Mouse (Mus musculus) testis, adult 2 months (tissue): ENCODE results near the gene Polh. TPM values are rescaled to one million over a fixed set of nuclear protein-coding genes. Genes with fewer than 3 reads are reported as not detected.

ENCODE experiments used
- H3K27ac ChIP-seq: fragments of 200-500 bp; 2 replicates; pipeline ENCODE4 v1.5.1; 2012; ENCODE audit warnings: low read depth, low read length; ENCODE audit not compliant: control insufficient read depth, insufficient read depth
- H3K27me3 ChIP-seq: fragments of 200-500 bp; 2 replicates; pipeline ENCODE4 v1.6.1; 2012; ENCODE audit warnings: mild to moderate bottlenecking, low read length, moderate library complexity; ENCODE audit not compliant: control insufficient read depth, insufficient read depth
- H3K36me3 ChIP-seq: fragments of 200-500 bp; 2 replicates; pipeline ENCODE4 v1.6.1; 2012; ENCODE audit warnings: mild to moderate bottlenecking, low read length; ENCODE audit not compliant: control insufficient read depth, insufficient read depth
- H3K4me1 ChIP-seq: fragments of 200-500 bp; 2 replicates; pipeline ENCODE4 v1.6.1; 2012; ENCODE audit warnings: low read length; ENCODE audit not compliant: control insufficient read depth, insufficient read depth
- H3K4me3 ChIP-seq: fragments of 200-500 bp; 2 replicates; pipeline ENCODE4 v1.5.1; 2012; ENCODE audit warnings: low read depth, mild to moderate bottlenecking, low read length, moderate library complexity, mixed read lengths; ENCODE audit not compliant: control insufficient read depth
- CTCF ChIP-seq: fragments of 200-500 bp; IDR thresholded peaks from 2 replicates; pipeline ENCODE4 v1.5.1; 2012; ENCODE audit warnings: low read depth, mild to moderate bottlenecking, inconsistent platforms, low read length, moderate library complexity; ENCODE audit not compliant: control insufficient read depth, insufficient read depth, insufficient replicate concordance
- POLR2A ChIP-seq: fragments of 200-500 bp; IDR thresholded peaks from 2 replicates; pipeline ENCODE4 v1.6.1; 2012; ENCODE audit warnings: low read depth, mild to moderate bottlenecking, inconsistent platforms, low read length, moderate library complexity; ENCODE audit not compliant: control insufficient read depth
- polyA plus RNA-seq: library from polyadenylated mRNA; depleted of rRNA; stranded (reverse); fragments of >200 nt; gene quantifications from 2 replicates; pipeline ENCODE4 v1.2.3, GENCODE M21; 2012

Polh gene
- polyA plus RNA-seq, 1 experiment, result 8.1 TPM

DNA sequence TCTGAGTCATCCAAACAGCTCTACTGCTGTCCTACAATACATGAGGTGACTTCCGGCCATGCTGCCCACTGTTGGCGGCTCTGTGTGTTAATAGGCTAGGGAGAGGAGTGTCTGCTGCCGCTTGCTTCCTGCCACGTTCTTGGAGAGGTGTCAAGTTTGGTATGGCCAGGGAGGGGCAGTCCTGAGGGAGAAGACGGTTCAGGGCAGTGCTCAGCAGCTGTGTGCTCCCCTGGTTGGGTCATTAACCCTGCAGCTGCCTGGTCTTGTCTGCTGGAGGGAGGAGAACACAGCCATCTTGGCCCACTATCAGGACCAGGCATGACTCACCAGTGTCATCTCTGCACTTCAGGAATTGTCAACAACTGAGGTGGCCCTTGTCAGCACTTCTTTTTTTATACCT lies 34.1 kb downstream of the Polh start:
- Histone ChIP-seq H3K36me3 (no peaks in the 10 kb centered on the region; the same call in 1 of the 2 replicates), H3K27ac (no peak overlapping the region), H3K27me3 (no peaks in the 10 kb centered on the region), H3K4me1 (no peaks in the 10 kb centered on the region), H3K4me3 (no peak overlapping the region)
- TF ChIP-seq POLR2A (no peak), CTCF (no peak)

DNA sequence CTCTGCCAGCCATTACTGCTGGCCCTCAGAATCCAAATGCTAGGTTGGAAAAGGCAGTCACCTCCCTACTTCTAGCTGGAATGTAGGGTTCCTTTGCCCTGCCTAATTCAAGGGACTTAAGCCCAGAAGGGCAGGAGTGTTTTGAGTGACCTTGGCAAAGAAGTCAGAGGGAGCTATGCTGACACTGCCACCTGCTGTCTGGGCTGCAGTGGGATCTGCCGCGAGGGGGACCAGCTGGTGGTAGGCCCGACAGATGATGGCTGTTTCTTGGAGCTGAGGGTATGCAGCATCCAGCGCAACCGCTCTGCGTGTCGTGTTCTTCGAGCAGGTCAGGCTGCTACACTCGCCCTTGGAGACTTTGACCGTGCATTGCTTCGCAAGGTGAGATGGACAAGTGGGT lies 35.4 kb downstream of the Polh start:
- no peak overlapping the region for H3K4me3 ChIP-seq
- H3K27me3 ChIP-seq, result no peaks in the 10 kb centered on the region
- no peaks in the 10 kb centered on the region; the same call in 1 of the 2 replicates for H3K36me3 ChIP-seq
- no peaks in the 10 kb centered on the region for H3K4me1 ChIP-seq
- H3K27ac ChIP-seq, result no peak overlapping the region
- TF ChIP-seq POLR2A (no peak), CTCF (no peak; the same call in 1 of the 2 replicates)

DNA sequence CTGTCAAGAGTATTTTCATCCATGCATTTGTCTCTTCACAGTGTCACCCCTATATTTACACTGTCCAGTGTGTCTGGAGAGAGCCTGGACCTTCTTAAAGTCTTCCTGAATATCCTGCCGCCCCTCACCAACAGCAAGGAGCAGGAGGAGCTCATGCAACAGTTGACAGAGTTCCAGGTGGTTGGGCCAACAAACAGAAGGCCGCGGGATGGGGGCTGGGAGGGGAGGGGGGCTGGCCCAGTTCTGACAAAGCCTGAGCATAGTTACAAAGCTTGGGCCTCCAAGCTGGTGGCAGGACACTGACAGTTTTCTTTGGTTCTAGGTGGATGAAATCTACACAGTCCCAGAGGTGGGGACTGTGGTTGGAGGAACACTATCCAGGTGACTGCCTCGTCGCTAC lies 36.2 kb downstream of the Polh start:
- H3K4me3 ChIP-seq, result no peak overlapping the region
- TF ChIP-seq POLR2A, result no peak
- TF ChIP-seq CTCF, result no peak
- H3K36me3 ChIP-seq, result no peaks in the 10 kb centered on the region; the same call in 1 of the 2 replicates
- H3K27me3 ChIP-seq, result no peaks in the 10 kb centered on the region
- H3K27ac ChIP-seq, result no peak overlapping the region
- H3K4me1 ChIP-seq, result no peaks in the 10 kb centered on the region; the same call in 1 of the 2 replicates

DNA sequence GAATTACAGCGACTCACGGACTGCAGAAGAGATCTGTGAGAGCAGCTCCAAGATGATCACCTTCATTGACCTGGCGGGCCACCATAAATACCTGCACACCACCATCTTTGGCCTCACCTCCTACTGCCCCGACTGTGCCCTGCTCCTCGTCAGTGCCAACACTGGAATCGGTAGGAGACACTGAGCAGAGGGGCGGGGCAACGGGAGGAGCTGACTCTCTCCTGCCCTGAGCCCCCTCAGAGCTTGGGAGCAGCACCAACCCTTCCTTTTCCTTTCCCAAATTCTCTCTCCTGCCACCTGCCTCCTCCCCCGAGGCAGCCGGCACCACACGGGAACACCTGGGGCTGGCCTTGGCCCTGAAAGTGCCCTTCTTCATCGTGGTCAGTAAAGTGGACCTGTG lies 37.0 kb downstream of the Polh start:
- H3K27me3 ChIP-seq, result no peaks in the 10 kb centered on the region
- H3K36me3 ChIP-seq, result no peaks in the 10 kb centered on the region; the same call in 1 of the 2 replicates
- no peaks in the 10 kb centered on the region; the same call in 1 of the 2 replicates for H3K4me1 ChIP-seq
- TF ChIP-seq CTCF, result no peak
- TF ChIP-seq POLR2A, result no peak
- H3K27ac ChIP-seq, result no peak overlapping the region
- no peak overlapping the region for H3K4me3 ChIP-seq

DNA sequence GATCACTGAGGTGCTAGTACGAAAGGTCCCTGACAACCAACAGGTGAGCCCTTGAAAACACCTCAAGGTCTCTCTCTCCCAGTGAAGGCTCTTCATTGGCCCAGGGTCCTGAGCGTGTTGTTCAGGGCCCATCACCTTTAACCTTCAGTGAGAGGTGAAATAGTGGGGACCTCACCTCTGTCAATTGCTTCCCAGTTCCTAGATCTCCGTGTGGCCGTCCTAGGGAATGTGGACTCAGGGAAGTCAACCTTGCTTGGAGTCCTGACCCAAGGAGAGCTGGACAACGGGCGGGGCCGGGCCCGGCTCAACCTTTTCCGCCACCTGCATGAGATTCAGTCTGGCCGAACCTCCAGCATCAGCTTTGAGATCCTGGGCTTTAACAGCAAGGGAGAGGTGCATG lies 37.7 kb downstream of the Polh start:
- Histone ChIP-seq H3K4me1 (peaks cover 6% of the 10 kb centered on the region), H3K36me3 (no peaks in the 10 kb centered on the region; the same call in 1 of the 2 replicates), H3K4me3 (no peak overlapping the region), H3K27me3 (no peaks in the 10 kb centered on the region), H3K27ac (no peak overlapping the region)
- no peak for TF ChIP-seq CTCF
- no peak for TF ChIP-seq POLR2A

DNA sequence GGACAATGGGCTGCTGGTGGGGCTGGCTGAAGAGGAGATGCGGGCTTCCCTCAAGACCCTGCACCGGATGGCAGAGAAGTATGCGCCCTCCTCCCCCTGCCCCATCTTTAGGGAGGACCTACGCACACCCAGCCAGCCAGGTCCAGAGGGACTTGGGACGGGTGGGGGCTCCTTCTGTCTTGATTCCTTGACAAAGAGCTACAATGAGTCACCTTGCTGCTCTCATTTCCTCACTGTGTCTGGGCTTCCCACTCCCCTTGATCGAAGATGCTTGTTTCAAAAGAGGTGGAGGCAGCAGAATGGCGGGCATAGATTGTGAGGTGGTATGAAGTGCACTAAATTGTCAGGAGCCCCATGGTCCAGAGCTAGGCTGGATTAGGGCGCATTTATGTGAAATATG lies 38.1 kb downstream of the Polh start:
- H3K36me3 ChIP-seq, result no peaks in the 10 kb centered on the region; the same call in 1 of the 2 replicates
- H3K27me3 ChIP-seq, result no peaks in the 10 kb centered on the region
- no peak for TF ChIP-seq CTCF
- TF ChIP-seq POLR2A, result no peak
- H3K4me3 ChIP-seq, result no peak overlapping the region
- H3K27ac ChIP-seq, result no peak overlapping the region
- H3K4me1 ChIP-seq, result peaks cover 6% of the 10 kb centered on the region

DNA sequence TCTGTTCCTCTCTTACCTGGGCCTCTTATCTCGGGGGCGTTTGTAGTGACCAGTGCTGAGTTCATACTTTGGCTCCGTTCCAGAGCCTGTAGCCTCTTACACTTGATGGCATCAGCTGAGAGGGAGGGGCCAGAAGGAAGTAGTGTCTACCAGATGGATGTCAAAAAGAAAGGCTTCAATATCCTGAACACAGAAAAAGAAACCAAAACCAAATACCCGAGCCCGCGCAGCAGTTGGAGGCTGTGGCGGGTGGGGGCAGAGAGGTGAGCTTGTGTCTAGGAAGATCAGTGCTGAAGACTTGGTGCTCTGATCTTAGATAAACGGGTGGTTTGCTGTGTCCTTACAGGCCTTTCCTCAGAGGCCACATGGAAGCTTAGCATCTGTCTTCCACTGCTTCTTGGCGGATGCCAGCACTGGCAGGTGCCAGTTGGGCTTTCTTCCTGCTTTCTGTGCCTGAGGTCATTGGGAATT lies 39.5 kb downstream of the Polh start:
- Histone ChIP-seq H3K36me3 (no peaks in the 10 kb centered on the region; the same call in 1 of the 2 replicates), H3K27me3 (no peaks in the 10 kb centered on the region), H3K4me1 (peaks cover 6% of the 10 kb centered on the region), H3K27ac (no peak overlapping the region), H3K4me3 (peak overlapping the region; percentile 32)
- TF ChIP-seq CTCF (no peak), POLR2A (no peak)
